Comparison of ENCODE assay signal across 12 mouse cellular contexts in the genomic region with DNA sequence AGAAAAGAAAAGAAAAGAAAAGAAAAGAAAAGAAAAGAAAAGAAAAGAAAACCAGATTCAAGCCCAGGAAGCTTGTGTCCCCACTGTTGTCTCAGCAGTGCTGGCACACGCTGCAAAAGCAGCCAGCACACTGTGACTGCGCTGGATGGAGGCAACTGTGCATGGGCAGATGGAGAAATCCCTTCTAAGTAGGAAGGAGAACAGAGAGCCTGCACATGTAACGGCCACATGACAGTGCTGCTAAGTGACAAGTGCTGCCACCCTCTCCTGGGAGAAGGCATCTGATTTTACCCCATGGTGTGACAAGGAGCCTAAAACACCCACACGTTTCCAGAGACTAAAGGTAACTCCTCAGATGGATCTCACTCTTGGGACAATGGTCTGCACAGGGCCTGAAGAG.
DNase-seq lines count a peak whose midpoint lies in the region; ATAC-seq lines count a peak whose summit lies in the region.
"Had no signal": no experiment of that assay in that cellular context is flagged by ENCODE, and none has a peak within 500 bp of the region (broad histone marks: within the 10 kb centered on the region; RNA-seq: fewer than 3 reads in every experiment).

No protein-coding gene starts in this region.

- no peaks in the 10 kb centered on the region for H3K9me3 ChIP-seq in heart, embryonic 11.5 days (replicated peaks; ENCODE audit: control insufficient read depth, low read length)
- H3K9me3 ChIP-seq in neural tube, embryonic 13.5 days = no peaks in the 10 kb centered on the region
- H3K9me3 ChIP-seq: embryonic facial prominence, embryonic 10.5 days had no signal

- no peak overlapping the region for H3K4me2 ChIP-seq in heart, embryonic 11.5 days
- no peak overlapping the region for H3K4me2 ChIP-seq in neural tube, embryonic 13.5 days

- H3K36me3 ChIP-seq in heart, embryonic 11.5 days (ENCODE audit: control insufficient read depth, insufficient read depth, low read length) = peaks cover 12% of the 10 kb centered on the region
- peaks cover 47% of the 10 kb centered on the region for H3K36me3 ChIP-seq in neural tube, embryonic 13.5 days

- no peak for ATAC-seq in cerebellum, adult (ENCODE audit: insufficient number of reproducible peaks, low FRiP score, low TSS enrichment)
- no peak for ATAC-seq in heart, embryonic 11.5 days (replicated peaks; ENCODE audit: insufficient number of reproducible peaks, low FRiP score, low TSS enrichment)
- ATAC-seq in neural tube, embryonic 13.5 days (ENCODE audit: low read depth) = no peak

- intact Hi-C loops in heart, postnatal 14 days (cut with DNase I) = loop anchor here (5.0 kb wide), 1 partner anchor 79 kb away; no protein-coding TSS in a partner anchor

- H3K9ac ChIP-seq in heart, embryonic 11.5 days (ENCODE audit: low read depth, low read length) = no peak overlapping the region
- H3K9ac ChIP-seq in neural tube, embryonic 13.5 days = no peak overlapping the region
- H3K9ac ChIP-seq: liver, postnatal 0 days had no signal

- H3K27ac ChIP-seq in heart, embryonic 11.5 days (ENCODE audit: low read depth, low read length) = peak overlapping the region; percentile 87
- peak overlapping the region; percentile 46 for H3K27ac ChIP-seq in neural tube, embryonic 13.5 days (replicated peaks)
- H3K27ac ChIP-seq: embryonic facial prominence, embryonic 10.5 days had no signal

- WGBS in heart, embryonic 11.5 days (ENCODE audit: insufficient replicate concordance) = 65% methylated on average over 4 of the region's 4 CpGs
- WGBS in neural tube, embryonic 13.5 days = 71% methylated on average over 4 of the region's 4 CpGs

- peaks cover 31% of the 10 kb centered on the region for H3K4me1 ChIP-seq in heart, embryonic 11.5 days (ENCODE audit: control insufficient read depth, insufficient read depth, low read length)
- peaks cover 25% of the 10 kb centered on the region for H3K4me1 ChIP-seq in neural tube, embryonic 13.5 days (replicated peaks)

- H3K4me3 ChIP-seq in heart, embryonic 11.5 days (ENCODE audit: low read depth, low read length) = no peak overlapping the region
- no peak overlapping the region for H3K4me3 ChIP-seq in neural tube, embryonic 13.5 days
- H3K4me3 ChIP-seq: embryonic facial prominence, embryonic 10.5 days had no signal

- H3K27me3 ChIP-seq in heart, embryonic 11.5 days (ENCODE audit: control insufficient read depth, insufficient read depth, low read length) = no peaks in the 10 kb centered on the region
- H3K27me3 ChIP-seq in neural tube, embryonic 13.5 days = no peaks in the 10 kb centered on the region

- peak; percentile 15 for DNase-seq in cerebellum, adult 11 months
- no peak for DNase-seq in heart, postnatal 14 days
- no peak for DNase-seq in neural tube, embryonic 10.5 days (ENCODE audit: extremely low spot score, low spot score)
- DNase-seq in telencephalon, adult 2 months (ENCODE audit: low read depth, low spot score) = peak; percentile 91
- DNase-seq in lung, postnatal 10 days = no peak
- DNase-seq: kidney, adult 11 months; liver, postnatal 0 days; thymus, postnatal 4 days had no signal

Comparison
In these comparisons a context has a peak if more than half of its experiments do, and no peak if none do; other contexts are left out.
1. DNase-seq: peak in cerebellum, adult 11 months (single experiment) and telencephalon, adult 2 months (single experiment); none in heart, postnatal 14 days (0 of 2), neural tube, embryonic 10.5 days (single experiment) and lung, postnatal 10 days (single experiment).